In the genomic region with DNA sequence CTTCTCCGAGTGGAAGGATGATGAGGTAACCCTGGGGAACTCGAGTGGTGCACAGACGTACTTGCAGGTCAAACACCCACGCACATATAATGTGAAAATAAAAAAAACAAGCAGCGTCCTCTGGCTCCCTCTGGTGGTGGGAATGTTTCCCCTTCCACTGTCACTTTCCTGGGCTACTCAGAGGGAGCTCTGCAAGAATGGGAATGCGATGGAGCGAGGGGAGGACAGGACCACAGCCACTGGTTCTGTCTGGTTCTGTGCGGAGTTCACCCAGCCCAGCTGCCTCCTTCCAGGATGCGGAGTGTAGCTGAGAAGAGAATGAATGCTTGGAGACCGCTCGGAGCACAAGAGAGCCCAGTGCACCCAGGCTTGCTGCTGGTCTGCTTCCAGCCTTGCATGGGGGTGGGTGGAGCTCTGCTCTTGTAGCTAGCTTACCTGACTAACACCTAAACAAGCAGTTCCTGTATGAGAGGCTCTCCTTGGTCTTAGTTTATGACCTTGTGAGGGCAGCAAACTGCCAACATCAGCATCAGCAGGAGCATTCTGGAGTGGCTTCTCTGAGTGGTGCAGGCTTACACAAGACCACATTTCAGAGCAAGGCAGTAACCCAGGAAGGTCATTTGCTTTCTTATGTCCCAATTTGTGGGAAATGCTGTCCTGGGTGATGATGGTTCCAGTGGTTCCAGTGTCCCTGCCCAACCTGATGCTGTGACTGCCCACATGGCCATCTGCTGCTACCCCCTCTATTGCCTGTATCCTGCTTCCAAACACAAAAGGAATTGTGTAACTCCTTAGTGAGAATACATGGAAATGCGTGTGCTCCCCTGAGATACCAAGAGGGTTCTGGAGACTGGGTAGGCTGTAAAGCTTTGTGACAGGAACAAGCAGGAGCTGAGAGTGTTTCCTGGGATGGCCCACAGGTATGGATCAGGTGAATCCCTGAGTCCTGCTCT, we compare ENCODE assay signal across 8 mouse cellular contexts. TPM values are rescaled to one million over a fixed set of nuclear protein-coding genes. Genes with fewer than 3 reads are reported as not detected.
DNase-seq lines count a peak whose midpoint lies in the region; ATAC-seq and TF ChIP-seq lines count a peak whose summit lies in the region.

No protein-coding gene starts in this region.

- no peak overlapping the region for H3K4me3 ChIP-seq in left cerebral cortex, adult 2 months
- H3K4me3 ChIP-seq in macrophage (ENCODE audit: inconsistent target), result no peak overlapping the region

- 42% methylated on average over 12 of the region's 12 CpGs for WGBS in macrophage (ENCODE audit: missing documents)

- peak; percentile 79 to 80 for DNase-seq in gastrocnemius, adult 8-10 months (ENCODE audit: low spot score in 2 of 2)
- peak; percentile 81 for DNase-seq in hindlimb bud, embryonic 11.5 days (ENCODE audit: extremely low spot score, low read depth, low spot score)
- DNase-seq in left cerebral cortex, adult 2 months (ENCODE audit: extremely low spot score in 1 of 2, low spot score in 2 of 2), result peak; percentile 86 to 90
- peak; percentile 65 for DNase-seq in retina, postnatal 7 days (ENCODE audit: low read depth, low spot score)
- peak; percentile 71 to 81 for DNase-seq in urinary bladder, adult 18-20 months (ENCODE audit: low spot score in 2 of 2)

- intact Hi-C loops in left cerebral cortex, adult 2 months (cut with DNase I), result loop anchor here (1.0 to 2.0 kb wide), 2 partner anchors 27 to 35 kb away; partner anchors contain the start of gene Mgrn1

- peaks cover 41% of the 10 kb centered on the region for H3K36me3 ChIP-seq in macrophage (ENCODE audit: inconsistent target)

- peaks cover 8% of the 10 kb centered on the region; the same call in 1 of the 2 replicates for H3K79me2 ChIP-seq in macrophage (ENCODE audit: inconsistent target)

- peak; percentile 98 for TF ChIP-seq CTCF in left cerebral cortex, adult 2 months (IDR thresholded peaks at IDR 0.05)

- ATAC-seq in activated CD4-positive, CD25-positive, alpha-beta regulatory T cell, adult 4 months, result peak; percentile 90
- ATAC-seq in common myeloid progenitor, adult 5-6 weeks (replicated peaks; ENCODE audit: low read depth, poor library complexity, severe bottlenecking), result peak; percentile 70

- peak overlapping the region; percentile 81 for H3K27ac ChIP-seq in left cerebral cortex, adult 2 months
- H3K27ac ChIP-seq in macrophage, result peak overlapping the region; percentile 97

RNA-seq across cellular contexts. Expression of gene Nudt16l1, which starts 24.5 kb away (rescaled TPM):
- 10 to 100 TPM; 86.6 to 90.3 TPM for polyA plus RNA-seq in activated CD4-positive, CD25-positive, alpha-beta regulatory T cell, adult 4 months (2017; shearing (Covaris generic))
- 11.5 and 17.5 TPM in 2 replicates for total RNA-seq in common myeloid progenitor, adult 5-6 weeks (2017)
- 10 to 100 TPM; 10.0 to 12.9 (median 12.7) TPM for total RNA-seq in gastrocnemius, adult 8-10 months (2022)
- 10 to 100 TPM; 70.1 to 71.4 TPM for total RNA-seq in left cerebral cortex, adult 2 months (2021)
- 10 to 100 TPM; 12.9 to 50.6 (median 28.1) TPM for total RNA-seq in macrophage (2018; cell fraction: chromatin; rRNA removed)
- 10 to 100 TPM; 24.5 to 63.6 (median 37.5) TPM for total RNA-seq in macrophage (2018; cell fraction: cytosol; rRNA removed)
- 10 to 100 TPM; 14.8 to 50.2 (median 28.0) TPM for total RNA-seq in macrophage (2018; cell fraction: nucleus; rRNA removed)
- 17.1 to 56.6 TPM (median 39.4 TPM) in 3 replicates for polyA plus RNA-seq in macrophage (2018)

RNA-seq across cellular contexts. Expression of gene Mgrn1, which starts 28.0 kb away (rescaled TPM):
- 10 to 100 TPM; 25.9 to 33.6 TPM for polyA plus RNA-seq in activated CD4-positive, CD25-positive, alpha-beta regulatory T cell, adult 4 months (2017; shearing (Covaris generic))
- 11.2 and 13.5 TPM in 2 replicates for total RNA-seq in common myeloid progenitor, adult 5-6 weeks (2017)
- 10 to 100 TPM; 52.1 to 66.7 (median 55.3) TPM for total RNA-seq in gastrocnemius, adult 8-10 months (2022)
- total RNA-seq in left cerebral cortex, adult 2 months (2021), result 100 to 1,000 TPM; 208 to 211 TPM
- total RNA-seq in macrophage (2018; cell fraction: chromatin; rRNA removed), result 100 to 1,000 TPM in 22 of 26 experiments, 10 to 100 TPM in 4; 72.2 to 417 (median 122) TPM
- 100 to 1,000 TPM in 2 of 26 experiments, 10 to 100 TPM in 24; 76.5 to 108 (median 88.0) TPM for total RNA-seq in macrophage (2018; cell fraction: cytosol; rRNA removed)
- total RNA-seq in macrophage (2018; cell fraction: nucleus; rRNA removed), result 100 to 1,000 TPM in 6 of 26 experiments, 10 to 100 TPM in 20; 55.3 to 179 (median 81.7) TPM
- polyA plus RNA-seq in macrophage (2018), result 62.2 to 84.4 TPM (median 68.4 TPM) in 3 replicates

RNA-seq across cellular contexts. Expression of gene Ubald1, which starts 33.9 kb away (rescaled TPM):
- polyA plus RNA-seq in activated CD4-positive, CD25-positive, alpha-beta regulatory T cell, adult 4 months (2017; shearing (Covaris generic)), result 10 to 100 TPM; 26.7 to 26.8 TPM
- 19.6 and 25.8 TPM in 2 replicates for total RNA-seq in common myeloid progenitor, adult 5-6 weeks (2017)
- 10 to 100 TPM; 28.6 to 40.8 (median 34.3) TPM for total RNA-seq in gastrocnemius, adult 8-10 months (2022)
- 10 to 100 TPM; 91.8 to 93.7 TPM for total RNA-seq in left cerebral cortex, adult 2 months (2021)
- total RNA-seq in macrophage (2018; cell fraction: chromatin; rRNA removed), result 100 to 1,000 TPM in 2 of 26 experiments, 10 to 100 TPM in 23, 1 to 10 TPM in 1; 3.7 to 120 (median 34.7) TPM
- total RNA-seq in macrophage (2018; cell fraction: cytosol; rRNA removed), result 100 to 1,000 TPM in 5 of 26 experiments, 10 to 100 TPM in 21; 45.7 to 109 (median 70.5) TPM
- 100 to 1,000 TPM in 2 of 26 experiments, 10 to 100 TPM in 24; 10.2 to 113 (median 35.9) TPM for total RNA-seq in macrophage (2018; cell fraction: nucleus; rRNA removed)
- 64.4 to 75.7 TPM (median 71.8 TPM) in 3 replicates for polyA plus RNA-seq in macrophage (2018)

RNA-seq across cellular contexts. Expression of gene Anks3, which starts 49.9 kb away (rescaled TPM):
- 10 to 100 TPM; 29.7 to 31.8 TPM for polyA plus RNA-seq in activated CD4-positive, CD25-positive, alpha-beta regulatory T cell, adult 4 months (2017; shearing (Covaris generic))
- total RNA-seq in common myeloid progenitor, adult 5-6 weeks (2017), result 16.4 and 25.4 TPM in 2 replicates
- 10 to 100 TPM in 3 of 4 experiments, 1 to 10 TPM in 1; 8.1 to 14.2 (median 12.0) TPM for total RNA-seq in gastrocnemius, adult 8-10 months (2022)
- 10 to 100 TPM; 67.3 to 68.3 TPM for total RNA-seq in left cerebral cortex, adult 2 months (2021)
- total RNA-seq in macrophage (2018; cell fraction: chromatin; rRNA removed), result 100 to 1,000 TPM in 21 of 26 experiments, 10 to 100 TPM in 5; 82.2 to 241 (median 140) TPM
- 10 to 100 TPM in 11 of 26 experiments, 1 to 10 TPM in 15; 2.8 to 17.9 (median 9.8) TPM for total RNA-seq in macrophage (2018; cell fraction: cytosol; rRNA removed)
- 100 to 1,000 TPM in 5 of 26 experiments, 10 to 100 TPM in 21; 35.6 to 129 (median 71.5) TPM for total RNA-seq in macrophage (2018; cell fraction: nucleus; rRNA removed)
- 9.0 to 21.1 TPM (median 12.1 TPM) in 3 replicates for polyA plus RNA-seq in macrophage (2018)
